Comparison of ENCODE assay signal across 9 mouse cellular contexts in genomic region chr11:118659305-118659704, GRCm38 (mm10).
A peak's percentile ranks its signal among the peaks of the same experiment; 100 is the strongest.
DNase-seq lines count a peak whose midpoint lies in the region; ATAC-seq and TF ChIP-seq lines count a peak whose summit lies in the region.
"Had no signal": no experiment of that assay in that cellular context is flagged by ENCODE, and none has a peak within 500 bp of the region (broad histone marks: within the 10 kb centered on the region; RNA-seq: fewer than 3 reads in every experiment).

No protein-coding gene starts in this region.

- no peak for TF ChIP-seq EP300 in stomach, postnatal 0 days (optimal IDR thresholded peaks at IDR 0.05)

- ATAC-seq in forebrain, embryonic 11.5 days (replicated peaks; ENCODE audit: low FRiP score): no peak
- no peak for ATAC-seq in forebrain, embryonic 16.5 days
- no peak for ATAC-seq in midbrain, embryonic 13.5 days
- no peak for ATAC-seq in hindbrain, embryonic 15.5 days (ENCODE audit: low FRiP score, low read depth)
- ATAC-seq in stomach, postnatal 0 days (ENCODE audit: low FRiP score, low TSS enrichment): no peak
- ATAC-seq in megakaryocyte, adult 5-6 weeks (ENCODE audit: poor library complexity, severe bottlenecking): no peak

- H3K9ac ChIP-seq in forebrain, embryonic 11.5 days (ENCODE audit: low read length): no peak overlapping the region
- no peak overlapping the region for H3K9ac ChIP-seq in forebrain, embryonic 16.5 days (replicated peaks; ENCODE audit: low read depth, low read length)
- H3K9ac ChIP-seq in midbrain, embryonic 13.5 days (replicated peaks): no peak overlapping the region
- no peak overlapping the region for H3K9ac ChIP-seq in hindbrain, embryonic 15.5 days
- H3K9ac ChIP-seq in stomach, postnatal 0 days (ENCODE audit: low read length): no peak overlapping the region

- DNase-seq in forebrain, embryonic 11.5 days (ENCODE audit: low spot score): peak; percentile 68
- peak; percentile 25 for DNase-seq in midbrain, embryonic 10.5 days (ENCODE audit: low spot score)
- peak; percentile 50 for DNase-seq in stomach, postnatal 0 days (ENCODE audit: low spot score)
- no peak for DNase-seq in spleen, postnatal 10 days (ENCODE audit: low spot score in 2 of 2)

- H3K4me2 ChIP-seq in forebrain, embryonic 11.5 days (ENCODE audit: low read depth, low read length, severe bottlenecking): no peak overlapping the region
- H3K4me2 ChIP-seq in forebrain, embryonic 16.5 days (ENCODE audit: low read length): no peak overlapping the region
- no peak overlapping the region for H3K4me2 ChIP-seq in midbrain, embryonic 13.5 days (replicated peaks)
- no peak overlapping the region for H3K4me2 ChIP-seq in hindbrain, embryonic 15.5 days
- no peak overlapping the region for H3K4me2 ChIP-seq in stomach, postnatal 0 days (replicated peaks; ENCODE audit: low read depth)

- no peaks in the 10 kb centered on the region for H3K4me1 ChIP-seq in forebrain, embryonic 11.5 days (replicated peaks; ENCODE audit: control insufficient read depth, insufficient read depth, low read length)
- no peaks in the 10 kb centered on the region; the same call in 1 of the 2 replicates for H3K4me1 ChIP-seq in forebrain, embryonic 16.5 days (replicated peaks; ENCODE audit: control insufficient read depth, insufficient read depth, low read length)
- peaks cover 36% of the 10 kb centered on the region for H3K4me1 ChIP-seq in midbrain, embryonic 10.5 days
- peaks cover 61% of the 10 kb centered on the region for H3K4me1 ChIP-seq in midbrain, embryonic 13.5 days (replicated peaks)
- peaks cover 64% of the 10 kb centered on the region for H3K4me1 ChIP-seq in hindbrain, embryonic 15.5 days (replicated peaks)
- no peaks in the 10 kb centered on the region for H3K4me1 ChIP-seq in stomach, postnatal 0 days (replicated peaks; ENCODE audit: control insufficient read depth, insufficient read depth)

- H3K4me3 ChIP-seq in forebrain, embryonic 11.5 days (ENCODE audit: low read depth, low read length): no peak overlapping the region
- H3K4me3 ChIP-seq in forebrain, embryonic 16.5 days (replicated peaks; ENCODE audit: low read length): no peak overlapping the region
- no peak overlapping the region for H3K4me3 ChIP-seq in midbrain, embryonic 10.5 days
- no peak overlapping the region for H3K4me3 ChIP-seq in midbrain, embryonic 13.5 days (replicated peaks)
- no peak overlapping the region for H3K4me3 ChIP-seq in hindbrain, embryonic 15.5 days
- no peak overlapping the region for H3K4me3 ChIP-seq in stomach, postnatal 0 days (ENCODE audit: low read depth, low read length)

- no peaks in the 10 kb centered on the region for H3K9me3 ChIP-seq in forebrain, embryonic 11.5 days (ENCODE audit: control insufficient read depth, low read length)
- no peaks in the 10 kb centered on the region for H3K9me3 ChIP-seq in forebrain, embryonic 16.5 days (ENCODE audit: control insufficient read depth, low read length)
- H3K9me3 ChIP-seq in midbrain, embryonic 10.5 days (replicated peaks): no peaks in the 10 kb centered on the region
- H3K9me3 ChIP-seq in midbrain, embryonic 13.5 days: no peaks in the 10 kb centered on the region
- H3K9me3 ChIP-seq in hindbrain, embryonic 15.5 days: no peaks in the 10 kb centered on the region
- H3K9me3 ChIP-seq in stomach, postnatal 0 days (ENCODE audit: control insufficient read depth, low read length): no peaks in the 10 kb centered on the region

- WGBS in forebrain, embryonic 11.5 days: 16% methylated on average over 10 of the region's 10 CpGs
- 18% methylated on average over 10 of the region's 10 CpGs for WGBS in forebrain, embryonic 16.5 days
- 13% methylated on average over 10 of the region's 10 CpGs for WGBS in midbrain, embryonic 10.5 days
- WGBS in midbrain, embryonic 13.5 days: 21% methylated on average over 10 of the region's 10 CpGs
- 20% methylated on average over 10 of the region's 10 CpGs for WGBS in hindbrain, embryonic 15.5 days
- WGBS in stomach, postnatal 0 days: 14% methylated on average over 10 of the region's 10 CpGs

- no peaks in the 10 kb centered on the region for H3K27me3 ChIP-seq in forebrain, embryonic 11.5 days (ENCODE audit: control insufficient read depth, insufficient read depth, low read length)
- no peaks in the 10 kb centered on the region for H3K27me3 ChIP-seq in forebrain, embryonic 16.5 days (replicated peaks; ENCODE audit: control insufficient read depth, insufficient read depth, low read length)
- no peaks in the 10 kb centered on the region for H3K27me3 ChIP-seq in midbrain, embryonic 10.5 days (ENCODE audit: low read depth, poor library complexity, severe bottlenecking)
- no peaks in the 10 kb centered on the region for H3K27me3 ChIP-seq in midbrain, embryonic 13.5 days
- no peaks in the 10 kb centered on the region for H3K27me3 ChIP-seq in hindbrain, embryonic 15.5 days
- H3K27me3 ChIP-seq in stomach, postnatal 0 days (ENCODE audit: control insufficient read depth, insufficient read depth, low read length): no peaks in the 10 kb centered on the region

- H3K36me3 ChIP-seq in forebrain, embryonic 11.5 days (ENCODE audit: control insufficient read depth, insufficient read depth, low read length): no peaks in the 10 kb centered on the region
- H3K36me3 ChIP-seq in forebrain, embryonic 16.5 days (ENCODE audit: control insufficient read depth, insufficient read depth): no peaks in the 10 kb centered on the region
- no peaks in the 10 kb centered on the region for H3K36me3 ChIP-seq in midbrain, embryonic 10.5 days
- H3K36me3 ChIP-seq in midbrain, embryonic 13.5 days: no peaks in the 10 kb centered on the region
- H3K36me3 ChIP-seq in hindbrain, embryonic 15.5 days: no peaks in the 10 kb centered on the region
- no peaks in the 10 kb centered on the region for H3K36me3 ChIP-seq in stomach, postnatal 0 days (ENCODE audit: control insufficient read depth, insufficient read depth, low read length)
- H3K36me3 ChIP-seq: G1E had no signal

- H3K27ac ChIP-seq in forebrain, embryonic 11.5 days (ENCODE audit: low read depth, low read length): no peak overlapping the region
- H3K27ac ChIP-seq in forebrain, embryonic 16.5 days (ENCODE audit: low read length): no peak overlapping the region
- no peak overlapping the region for H3K27ac ChIP-seq in midbrain, embryonic 10.5 days (replicated peaks)
- no peak overlapping the region for H3K27ac ChIP-seq in midbrain, embryonic 13.5 days
- H3K27ac ChIP-seq in hindbrain, embryonic 15.5 days (replicated peaks): peak overlapping the region; percentile 4; the same call in 1 of the 2 replicates
- H3K27ac ChIP-seq in stomach, postnatal 0 days (replicated peaks): no peak overlapping the region

- TF ChIP-seq CTCF in stomach, postnatal 0 days (IDR thresholded peaks at IDR 0.05; ENCODE audit: low read depth): peak; percentile 77

Comparison
In these comparisons a context has a peak if more than half of its experiments do, and no peak if none do; other contexts are left out.
1. DNase-seq: peak in forebrain, embryonic 11.5 days (single experiment), midbrain, embryonic 10.5 days (single experiment) and stomach, postnatal 0 days (single experiment); none in spleen, postnatal 10 days (0 of 2).